Mouse (Mus musculus) ovary, postnatal 10 days (tissue): ENCODE data around the gene Fsip1.

Experiments used
- DNase-seq: peaks from one replicate; pipeline ENCODE4 v3.0.0; 2022; ENCODE audit warnings: low spot score

Gene Fsip1

DNA sequence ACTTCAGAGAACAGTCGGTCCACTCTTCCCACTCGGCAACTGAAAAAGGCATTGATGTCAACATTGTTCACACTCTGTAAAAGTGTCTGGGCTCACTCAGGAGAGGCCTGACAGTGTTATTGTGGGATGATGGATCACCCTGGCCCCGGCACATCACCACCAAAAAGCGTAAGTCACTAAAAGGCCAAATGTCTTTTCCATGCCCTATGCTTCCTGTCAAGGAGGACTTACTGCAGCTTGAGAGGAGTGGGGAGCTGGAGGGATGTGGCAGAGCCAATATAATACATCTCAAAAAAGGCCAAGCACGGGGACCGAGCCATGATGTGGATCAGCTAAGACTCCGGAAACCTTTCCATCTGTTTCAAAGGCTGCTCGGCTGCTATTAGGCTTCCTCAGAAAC, 2.2 kb downstream of the Fsip1 start:
- DNase-seq: no peak

DNA sequence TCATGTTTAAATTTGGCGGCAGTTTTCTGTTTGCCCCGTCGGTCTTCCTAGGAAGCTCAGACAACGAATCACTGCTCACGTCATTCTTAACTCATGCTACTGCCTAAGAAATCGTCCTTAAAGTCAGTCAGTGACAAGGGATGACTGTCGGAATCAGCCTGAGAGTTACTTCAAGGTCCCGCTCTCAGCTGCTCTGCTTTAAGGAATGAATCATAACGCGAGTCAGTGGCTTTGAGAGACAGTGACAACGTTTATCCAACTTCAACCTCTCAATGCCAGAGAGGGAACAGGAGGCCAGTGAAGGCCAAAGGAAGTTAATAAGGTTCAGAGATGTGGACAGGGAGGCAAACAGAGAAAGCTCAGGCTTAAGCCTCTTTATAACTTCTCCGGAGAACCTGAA, 7.8 kb downstream of the Fsip1 start:
- DNase-seq: no peak

DNA sequence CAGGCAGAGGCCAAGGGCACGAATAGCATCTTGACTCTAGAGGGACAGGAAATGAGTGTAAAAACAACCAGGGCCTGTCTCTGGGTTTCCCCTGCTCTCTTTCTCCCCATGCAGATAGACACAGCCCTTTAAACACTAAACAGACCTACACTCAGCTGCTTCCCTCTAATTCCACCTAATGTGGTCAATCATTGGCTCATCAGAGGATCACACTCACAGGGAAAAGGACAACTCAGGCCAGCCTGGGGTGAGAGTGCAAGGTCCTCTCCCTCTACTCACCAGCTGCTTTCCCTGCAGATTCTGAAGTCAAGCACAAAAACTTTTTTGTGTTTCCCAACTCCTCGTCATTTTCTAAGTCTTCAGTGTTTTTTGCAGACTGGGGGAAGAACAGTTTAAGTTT, 8.8 kb downstream of the Fsip1 start:
- DNase-seq: no peak

DNA sequence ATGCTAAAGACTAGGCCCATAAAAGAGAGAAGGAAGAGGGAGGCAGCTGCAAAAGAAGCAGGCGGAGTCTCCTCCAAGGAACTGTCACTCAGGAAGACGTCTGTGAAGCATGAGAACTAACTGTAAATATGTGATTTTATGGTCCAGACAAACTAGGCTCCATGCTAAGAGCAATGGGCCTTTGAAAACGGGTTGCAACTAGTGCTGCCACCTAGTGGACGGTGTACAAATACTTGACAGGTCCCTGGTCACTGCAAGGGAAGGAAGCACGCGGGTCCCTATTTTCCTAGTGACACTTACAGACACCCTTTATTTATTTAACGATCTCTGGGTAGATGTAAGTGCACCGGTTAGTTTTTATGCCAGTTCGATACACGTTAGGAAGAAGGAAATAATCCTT, 10.9 kb downstream of the Fsip1 start:
- peak; percentile 34 for DNase-seq

DNA sequence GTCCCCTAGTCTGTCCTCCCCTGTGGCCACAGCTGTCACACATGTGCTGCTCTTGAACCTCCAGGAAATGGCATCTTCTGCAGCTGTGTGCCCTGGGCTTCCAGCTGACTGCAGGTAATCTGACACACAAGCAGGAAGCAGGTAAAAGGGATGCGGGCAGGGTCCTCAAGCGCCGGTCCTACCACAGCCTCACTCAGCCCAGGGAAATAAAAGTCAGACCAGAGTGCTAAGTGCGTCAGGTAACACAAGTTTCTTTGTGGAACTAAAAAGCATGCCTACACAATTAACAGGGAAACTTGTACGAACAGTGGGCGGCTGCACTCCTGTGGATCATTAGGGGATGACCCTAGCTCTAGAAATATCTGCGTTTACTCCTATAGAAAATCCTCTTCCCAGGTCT, 20.6 kb downstream of the Fsip1 start:
- DNase-seq: no peak

DNA sequence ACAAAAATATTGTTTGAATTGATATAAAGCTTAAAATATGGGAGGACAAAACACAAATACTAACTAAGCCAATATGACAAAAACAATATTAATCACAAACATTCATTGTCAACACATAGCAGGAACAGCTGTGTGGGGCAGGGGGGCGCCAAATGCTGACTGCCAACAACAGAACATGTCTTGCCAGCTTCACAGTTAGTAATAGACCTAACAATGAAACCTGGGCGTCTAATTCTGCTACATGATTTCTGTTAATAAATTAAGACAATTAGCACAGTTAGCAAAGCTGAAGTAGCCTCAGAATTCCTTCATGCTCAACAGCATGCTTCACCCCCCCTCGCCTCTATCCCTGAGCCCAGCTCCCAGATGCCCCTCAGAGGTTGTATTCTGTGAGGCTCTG, 21.2 kb downstream of the Fsip1 start:
- no peak for DNase-seq

DNA sequence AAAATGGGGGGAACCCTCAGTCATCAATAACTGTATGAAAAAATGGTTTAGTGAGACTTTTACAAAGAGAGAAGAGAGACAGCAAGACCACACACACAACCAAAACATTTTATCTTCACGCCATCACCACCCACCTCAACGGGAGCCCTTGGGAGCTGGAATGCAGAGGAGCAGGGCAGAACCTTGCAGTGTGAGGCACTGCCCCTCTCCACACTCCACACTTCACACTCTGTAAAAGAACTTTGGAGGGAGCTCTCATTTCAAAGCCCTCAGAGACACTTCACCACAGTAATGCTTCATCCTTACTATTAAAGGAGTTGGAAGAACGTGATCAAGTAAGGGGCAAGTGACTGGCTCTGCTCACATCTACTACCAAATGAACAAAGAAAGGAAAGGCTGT, 26.2 kb downstream of the Fsip1 start:
- DNase-seq: no peak

DNA sequence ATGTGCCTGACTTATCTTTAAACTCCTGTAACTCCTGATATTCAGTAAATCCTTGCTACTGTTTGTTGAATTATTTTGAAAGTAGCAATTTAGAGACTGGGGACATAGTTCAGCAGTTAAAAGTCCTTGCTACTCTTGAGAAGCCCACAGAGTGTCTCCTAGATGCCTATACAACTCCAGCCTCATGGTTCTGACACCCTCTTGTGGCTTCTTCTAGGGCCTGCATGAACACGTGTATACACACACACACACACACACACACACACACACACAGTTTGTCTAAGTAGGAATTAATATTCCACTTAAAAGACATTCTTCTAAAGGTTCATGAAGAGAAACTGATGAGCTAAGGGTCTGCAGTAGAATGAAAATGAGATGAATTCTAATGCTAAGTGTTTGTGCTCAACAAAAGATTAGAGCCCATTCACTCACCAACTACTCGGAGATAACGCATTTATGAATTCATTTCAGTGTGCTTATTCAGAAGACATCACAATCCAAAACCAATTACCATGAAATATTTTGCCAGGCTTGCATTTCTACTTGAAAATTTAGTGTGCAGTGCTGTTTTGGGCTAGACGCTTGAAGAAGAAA, 28.2 kb downstream of the Fsip1 start:
- no peak for DNase-seq

DNA sequence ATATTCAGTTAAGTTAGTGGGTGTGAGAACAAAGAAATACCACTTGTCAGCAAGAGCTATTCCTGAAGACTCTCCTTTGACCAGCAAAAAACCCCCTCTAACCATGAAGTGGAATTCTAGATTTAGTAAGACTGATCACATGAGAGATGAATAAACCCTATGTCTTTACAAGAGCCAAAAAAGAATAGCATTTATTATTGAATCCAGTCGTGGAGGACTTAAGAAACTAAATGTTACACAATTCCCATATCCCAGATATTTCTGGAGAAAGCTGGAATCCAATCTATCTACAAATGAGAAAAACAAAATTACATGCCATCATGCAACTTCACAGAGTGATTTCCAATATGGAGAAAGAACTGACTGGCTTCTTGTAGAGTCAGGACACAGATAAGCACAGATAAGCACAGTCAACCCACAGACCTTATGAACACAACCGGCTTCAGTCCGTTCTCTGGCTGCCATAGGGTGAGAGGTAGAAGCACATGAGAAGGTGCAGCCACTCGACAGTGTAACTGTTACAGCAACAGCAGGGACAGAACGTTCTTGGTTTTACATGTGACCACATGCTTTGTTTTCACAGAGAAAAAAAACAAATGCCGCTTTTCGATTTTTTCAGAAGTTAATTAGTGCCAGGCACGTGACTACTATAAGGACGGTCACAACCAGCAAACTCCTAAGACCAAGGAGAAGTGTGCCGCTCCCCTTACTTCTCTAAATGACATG, 31.3 kb downstream of the Fsip1 start:
- DNase-seq: no peak

DNA sequence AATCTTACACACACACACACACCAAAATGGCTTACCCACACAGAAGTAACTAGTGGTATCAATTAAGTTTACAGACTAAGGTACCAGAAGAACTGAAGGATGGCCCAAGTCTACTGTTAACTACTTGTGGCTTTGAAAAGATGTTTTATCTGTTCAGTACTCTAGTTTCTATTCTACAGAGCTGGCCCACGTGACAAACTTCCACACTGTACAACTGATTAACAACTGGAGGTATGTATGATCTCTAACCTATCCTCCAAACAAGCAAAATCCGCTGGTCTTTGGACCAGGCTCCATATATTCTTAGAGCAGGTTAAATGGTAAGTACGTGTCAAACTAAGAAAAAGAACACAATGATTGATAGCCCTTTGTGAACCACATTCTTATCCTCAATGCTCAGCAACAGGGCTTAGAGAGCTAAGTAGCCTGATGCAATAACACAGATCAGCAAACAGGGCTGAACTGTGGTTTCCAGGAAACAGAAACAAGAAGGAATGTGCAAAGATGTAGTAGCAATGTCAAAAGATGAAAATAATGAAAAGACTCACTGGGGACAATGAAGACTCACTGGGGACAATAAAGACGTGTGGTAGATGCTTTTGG, 38.7 kb downstream of the Fsip1 start:
- DNase-seq: no peak

DNA sequence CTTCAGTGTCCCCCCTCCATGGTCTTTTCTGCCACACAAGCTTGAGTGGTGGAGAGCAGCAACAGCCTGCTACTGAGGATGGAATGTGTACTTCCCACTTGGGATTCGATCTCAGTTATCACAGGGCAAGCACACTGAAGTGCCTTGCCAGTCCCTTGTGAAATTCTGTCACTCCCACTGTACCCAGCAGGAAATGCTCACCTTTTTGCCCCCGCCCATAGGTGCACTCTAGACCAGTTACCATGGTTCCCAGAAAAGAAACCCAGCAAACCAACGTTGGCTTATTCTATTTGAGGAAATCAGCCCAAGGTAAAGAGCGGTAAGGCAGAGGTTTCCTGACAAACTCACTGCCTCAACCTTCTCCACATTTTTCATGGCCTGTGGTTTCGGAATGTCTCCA, 47.1 kb downstream of the Fsip1 start:
- DNase-seq: no peak

DNA sequence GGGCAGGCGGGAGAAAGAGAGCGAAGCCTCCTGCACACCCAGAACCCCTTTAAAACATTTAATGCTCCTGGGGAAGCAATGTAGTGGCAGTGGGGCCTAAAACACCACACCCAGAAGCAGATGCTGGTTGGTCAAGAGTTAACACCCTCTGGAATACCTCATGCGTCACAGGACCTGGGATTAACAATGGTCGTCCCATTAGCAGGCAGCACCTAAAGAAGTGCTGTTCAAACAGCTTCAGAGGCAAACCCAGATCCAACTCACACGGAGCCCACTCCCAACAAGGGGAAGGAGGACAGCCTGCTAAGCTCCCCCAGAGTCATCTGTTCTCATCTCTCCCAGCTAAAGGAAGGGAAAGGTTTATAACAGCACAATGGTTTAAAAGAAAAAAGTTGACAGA, 48.1 kb downstream of the Fsip1 start:
- no peak for DNase-seq

DNA sequence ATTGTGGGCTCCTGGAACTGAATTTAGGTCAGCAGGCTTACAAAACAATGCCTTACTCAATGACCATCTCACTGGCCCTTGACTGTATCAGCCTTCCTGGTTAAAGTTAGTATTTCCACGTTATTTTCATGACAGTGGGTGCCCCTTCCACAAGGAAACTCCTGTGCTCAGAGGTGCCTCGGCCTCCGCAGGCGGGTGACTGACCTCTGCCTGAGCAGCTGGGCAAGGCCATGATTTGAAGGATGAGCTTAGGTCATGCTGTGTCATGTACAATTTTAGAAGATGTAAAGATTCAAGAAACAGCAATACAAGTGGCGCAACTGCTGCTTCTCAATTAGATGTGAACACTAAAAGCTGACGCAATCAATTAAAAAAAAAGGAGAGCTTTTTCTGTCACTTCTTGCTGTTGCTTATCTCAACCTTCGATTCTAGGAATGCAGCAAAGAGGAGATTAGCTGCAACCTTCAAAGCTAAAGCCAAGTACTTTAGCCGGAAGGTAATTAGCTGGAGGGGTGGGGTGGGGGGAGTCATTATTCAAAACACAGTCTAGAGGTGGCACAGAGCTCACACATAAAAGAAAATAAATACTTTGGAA, 50.7 kb downstream of the Fsip1 start:
- DNase-seq: no peak

DNA sequence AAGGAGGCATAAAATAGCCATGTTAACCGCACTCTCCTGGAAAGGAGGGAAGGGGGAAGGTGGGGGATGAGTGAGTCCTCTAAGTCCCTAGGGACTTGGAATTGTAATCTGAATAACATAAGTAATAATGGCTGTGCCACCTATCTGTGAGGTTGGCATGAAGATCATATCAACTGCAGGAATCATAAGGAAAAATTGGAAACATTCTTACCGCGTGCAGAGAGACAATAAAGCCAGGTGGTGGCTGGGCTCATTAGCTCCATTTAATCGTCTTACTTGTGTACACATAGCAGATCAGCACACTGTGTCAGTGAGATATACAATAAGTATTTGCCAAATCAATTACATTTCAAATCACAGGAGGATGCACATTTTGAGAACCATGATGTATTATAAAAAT, 52.1 kb downstream of the Fsip1 start:
- DNase-seq: no peak

DNA sequence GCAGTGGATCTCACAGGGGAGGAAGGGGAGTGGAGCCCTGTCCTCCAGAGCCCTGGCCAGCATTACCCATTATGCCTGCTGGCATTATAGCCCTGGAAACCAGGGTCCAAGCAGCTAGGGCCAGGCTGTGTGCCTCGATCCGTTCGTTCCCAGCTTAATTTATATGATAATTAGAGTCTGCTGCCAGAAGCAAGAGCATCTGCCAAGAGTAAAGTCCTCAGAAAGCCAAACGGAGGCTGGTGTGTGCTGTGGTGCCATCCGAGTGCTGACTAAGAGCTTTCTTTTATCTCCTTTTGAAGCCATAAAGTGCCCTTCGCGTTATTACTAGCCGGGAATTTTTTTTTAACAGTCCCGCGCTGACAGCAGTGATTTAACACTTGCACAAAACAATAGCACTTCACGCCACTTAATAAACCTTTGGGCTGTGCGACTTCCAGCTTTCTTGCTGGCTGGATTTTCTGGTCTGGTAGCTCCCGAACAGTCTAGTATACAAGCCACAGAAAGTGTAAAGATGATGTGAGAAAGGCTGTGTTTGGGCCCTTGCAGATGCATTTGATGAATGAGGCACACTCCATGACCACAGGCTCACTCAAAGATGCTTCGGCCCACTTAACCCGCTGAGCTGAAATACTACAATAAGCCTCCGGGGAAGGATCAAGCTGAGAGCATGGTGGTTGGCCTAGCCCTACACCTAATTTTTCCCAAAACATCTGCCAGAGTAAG, 52.9 kb downstream of the Fsip1 start:
- DNase-seq: no peak

DNA sequence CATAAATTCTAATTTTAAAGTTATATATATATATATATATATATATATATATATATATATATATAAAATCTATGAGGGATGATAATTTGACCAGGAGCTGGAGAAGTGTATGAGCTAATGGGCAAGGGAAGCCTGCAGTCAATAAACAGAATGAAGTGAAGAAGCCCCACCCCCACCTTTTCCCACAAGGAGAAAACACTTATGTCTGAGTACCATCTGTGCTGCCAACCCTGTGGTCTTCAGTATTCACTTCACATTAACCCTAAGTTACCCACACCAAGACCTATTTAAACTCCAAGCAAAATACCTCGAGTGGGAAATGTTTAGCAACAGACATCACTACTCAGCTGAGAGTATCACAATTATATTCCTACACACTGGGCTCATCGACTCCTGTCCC, 53.8 kb downstream of the Fsip1 start:
- no peak for DNase-seq

DNA sequence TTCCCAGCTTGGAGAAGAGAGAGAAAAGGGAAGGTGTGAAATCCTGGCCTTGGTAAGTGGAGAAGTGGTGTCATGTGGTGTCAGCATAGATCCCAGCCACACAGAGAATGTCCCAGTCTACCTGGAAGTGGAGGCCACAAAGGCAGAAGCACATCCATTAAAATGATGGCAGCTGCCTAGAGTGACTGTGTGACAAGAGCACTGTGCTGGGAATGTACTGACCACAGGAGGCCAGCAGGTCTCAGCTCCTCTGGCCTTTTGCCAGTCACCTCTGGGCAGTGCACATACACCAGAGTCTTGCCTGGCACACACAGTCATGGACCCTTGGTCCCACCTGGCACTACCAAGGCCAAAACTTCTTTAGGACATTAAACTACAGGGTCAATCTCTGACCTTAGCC, 54.8 kb downstream of the Fsip1 start:
- no peak for DNase-seq

DNA sequence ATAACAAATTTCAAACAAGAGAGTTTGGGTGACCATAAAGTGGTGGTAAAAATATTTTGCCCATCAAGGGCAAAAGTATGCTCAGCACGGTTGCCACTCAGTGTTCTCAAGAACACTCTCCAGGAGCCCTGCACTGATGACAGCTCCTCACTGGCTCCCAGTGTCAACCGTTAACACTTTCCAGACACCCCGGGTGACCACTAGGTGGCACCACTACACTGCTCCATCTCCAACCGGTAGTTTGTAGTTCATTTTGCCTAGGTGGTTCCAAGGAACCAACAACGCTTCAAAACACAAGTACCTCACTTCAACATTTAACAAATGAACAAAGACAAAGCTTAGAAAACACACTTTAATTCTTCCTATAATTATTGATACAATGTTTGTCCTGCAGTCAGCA, 56.9 kb downstream of the Fsip1 start:
- DNase-seq: peak; percentile 35

DNA sequence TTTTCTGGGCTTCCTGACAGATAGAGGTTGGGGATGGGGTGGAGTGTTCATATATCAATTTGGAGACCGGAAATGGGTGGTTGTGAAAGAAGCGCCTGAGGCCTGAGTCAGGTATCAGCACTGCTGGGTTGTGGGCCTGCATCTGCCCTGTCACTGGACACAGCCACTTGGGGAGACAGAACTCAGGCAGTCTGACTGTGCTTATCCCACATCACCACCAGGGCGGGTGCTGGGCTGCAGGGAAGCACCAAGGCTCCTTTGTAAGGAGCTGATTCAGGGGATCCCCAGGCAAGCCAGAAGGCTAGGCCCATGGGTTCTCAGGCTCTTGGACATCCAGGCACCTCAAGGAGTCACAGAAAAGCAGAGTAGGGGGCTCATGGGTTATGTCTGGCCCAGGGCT, 59.8 kb downstream of the Fsip1 start:
- no peak for DNase-seq

DNA sequence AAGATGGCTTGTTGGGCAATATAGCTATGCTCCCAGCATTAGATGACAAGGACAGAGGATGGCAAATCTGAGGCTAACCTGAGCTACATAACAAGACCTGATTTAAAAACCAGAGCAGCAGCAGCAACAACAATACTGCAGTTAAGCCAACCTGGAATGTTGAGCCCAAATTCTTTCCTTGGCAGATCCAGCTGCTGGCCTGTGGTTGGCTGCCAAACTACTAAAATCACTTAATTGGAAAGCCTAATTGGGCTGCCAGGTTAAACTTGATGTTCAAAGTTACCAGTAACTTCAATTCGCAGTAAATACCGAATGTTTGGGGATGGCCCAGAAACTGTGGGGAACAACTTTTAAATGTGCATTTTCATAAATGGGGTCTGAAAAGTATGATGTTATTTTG, 74.6 kb downstream of the Fsip1 start:
- no peak for DNase-seq

DNA sequence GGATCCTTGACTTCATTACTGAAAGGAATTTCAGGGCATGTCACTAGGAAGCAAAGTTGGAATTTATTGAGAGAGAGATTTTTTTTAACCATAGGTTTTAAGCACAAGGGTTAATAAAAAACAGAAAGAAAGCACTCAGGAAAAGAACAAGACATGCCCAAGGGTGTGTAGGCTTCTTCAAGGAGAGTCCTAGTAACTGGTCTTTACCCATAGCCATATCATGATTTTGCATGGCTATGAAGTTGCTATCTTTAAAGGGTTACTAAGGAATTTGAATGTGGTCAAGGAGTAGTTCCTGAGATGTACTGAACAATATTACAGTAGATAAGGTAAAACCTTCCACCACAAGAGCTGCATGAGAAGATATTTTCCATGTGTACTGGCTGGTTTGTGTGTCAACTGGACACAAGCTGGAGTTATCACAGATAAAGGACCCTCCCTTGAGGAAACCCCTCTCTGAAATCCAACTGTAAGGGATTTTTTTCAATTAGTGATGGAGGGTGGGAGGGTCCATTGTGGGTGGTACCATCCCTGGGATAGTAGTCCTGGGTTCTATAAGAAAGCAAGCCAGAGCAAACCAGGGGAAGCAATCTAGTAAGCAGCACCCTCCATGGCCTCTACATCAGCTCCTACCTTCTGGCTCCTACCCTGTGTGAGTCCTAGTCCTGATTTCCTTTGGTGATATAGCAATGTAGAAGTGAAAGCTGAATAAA, 76.7 kb downstream of the Fsip1 start:
- DNase-seq: no peak

DNA sequence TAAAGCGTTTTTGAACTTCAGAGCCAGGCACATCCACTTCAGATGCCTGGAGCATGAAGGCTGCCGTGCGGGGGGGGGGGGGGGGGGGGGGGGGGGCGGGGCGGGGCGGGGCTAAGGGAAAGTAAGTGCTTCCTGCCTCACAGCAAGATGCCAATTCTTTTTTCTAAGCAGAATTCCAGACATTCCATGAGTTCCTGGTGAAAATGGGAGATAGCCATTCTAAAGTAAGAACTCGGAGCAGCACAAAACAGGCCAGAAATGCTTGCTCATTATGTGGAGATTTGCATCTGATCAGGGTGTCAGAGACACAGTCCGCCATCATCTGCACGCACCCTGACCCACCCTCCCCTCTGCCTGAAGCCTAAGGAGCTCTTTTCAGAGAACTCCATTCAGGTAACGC, 77.3 kb downstream of the Fsip1 start:
- no peak for DNase-seq
